Mouse (Mus musculus): ENCODE results near the gene Yjefn3. TPM values are rescaled to one million over a fixed set of nuclear protein-coding genes. Genes with fewer than 3 reads are reported as not detected.

Yjefn3 gene
- polyA plus RNA-seq, 1 experiment, result not detected

DNA sequence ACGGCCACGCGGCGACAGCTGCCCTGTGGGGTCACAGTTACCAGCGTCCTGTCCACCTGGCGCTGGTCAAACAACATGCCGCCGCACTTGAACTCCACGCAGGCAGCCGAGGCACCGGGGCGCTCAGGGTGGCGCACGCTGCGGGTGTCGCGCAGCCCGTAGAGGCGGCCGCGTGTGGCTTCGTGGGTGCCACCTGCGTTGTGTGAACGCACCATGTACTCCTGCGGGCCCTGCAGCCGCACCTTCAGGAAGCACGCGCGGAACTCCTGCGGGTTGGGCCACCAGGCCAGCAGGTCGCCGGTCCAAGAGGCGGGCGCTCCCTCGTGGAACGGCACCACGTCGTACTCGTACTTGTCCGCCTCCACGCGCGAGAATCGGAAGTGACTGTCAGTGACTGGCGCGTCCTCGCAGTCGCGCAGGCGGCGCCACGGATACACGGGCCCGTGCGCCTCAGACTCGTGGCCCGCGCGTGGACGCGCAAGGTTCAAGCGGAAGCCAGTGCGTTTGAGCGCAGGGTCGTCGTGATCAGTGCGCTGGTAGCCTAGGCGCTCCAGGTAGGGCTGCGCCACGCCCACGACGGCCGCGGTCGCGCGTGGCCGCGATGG, 21.1 kb downstream of the Yjefn3 start:
- no peak overlapping the region for H3K4me3 ChIP-seq (replicated peaks; ENCODE audit: control insufficient read depth, low read depth, low read length)
- TF ChIP-seq POLR2A (IDR thresholded peaks at IDR 0.05; ENCODE audit: borderline replicate concordance, control insufficient read depth, low read depth, low read length) (no peak), CTCF (IDR thresholded peaks at IDR 0.05; ENCODE audit: control insufficient read depth, insufficient read depth, low read length) (no peak)
- no peaks in the 10 kb centered on the region for H3K4me1 ChIP-seq (ENCODE audit: control insufficient read depth, insufficient read depth, low read length)
- WGBS, result 29% methylated on average over 79 of the region's 79 CpGs
- no peak overlapping the region for H3K27ac ChIP-seq (ENCODE audit: control insufficient read depth, insufficient read depth, low read depth, low read length, poor library complexity)

DNA sequence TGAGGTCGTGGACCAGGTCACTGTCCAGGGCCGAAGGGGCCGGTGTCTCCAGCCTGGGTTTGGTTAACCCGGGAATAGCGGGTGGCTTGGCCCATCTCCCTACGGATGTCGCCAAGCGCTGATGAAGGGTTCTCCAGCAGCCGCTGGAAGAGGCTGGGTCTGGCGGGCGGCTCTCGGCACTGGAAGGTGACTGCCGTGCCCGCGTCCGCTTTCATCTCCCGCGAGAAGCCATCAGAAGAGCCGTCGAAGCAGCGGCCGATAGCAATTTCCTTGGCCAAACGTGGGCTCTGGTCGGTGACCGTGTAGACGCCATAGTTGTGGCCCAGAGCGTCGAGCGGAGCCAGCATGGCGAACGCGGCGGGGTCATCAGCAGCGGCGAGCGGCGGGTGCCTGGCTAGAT, 21.7 kb downstream of the Yjefn3 start:
- Histone ChIP-seq H3K27ac (ENCODE audit: control insufficient read depth, insufficient read depth, low read depth, low read length, poor library complexity) (no peak overlapping the region), H3K4me1 (ENCODE audit: control insufficient read depth, insufficient read depth, low read length) (no peaks in the 10 kb centered on the region), H3K4me3 (replicated peaks; ENCODE audit: control insufficient read depth, low read depth, low read length) (no peak overlapping the region)
- 27% methylated on average over 37 of the region's 37 CpGs for WGBS
- TF ChIP-seq CTCF (IDR thresholded peaks at IDR 0.05; ENCODE audit: control insufficient read depth, insufficient read depth, low read length) (no peak), POLR2A (IDR thresholded peaks at IDR 0.05; ENCODE audit: borderline replicate concordance, control insufficient read depth, low read depth, low read length) (0 out of 2 replicates have a peak, but pooled peaks have one; percentile 18)

DNA sequence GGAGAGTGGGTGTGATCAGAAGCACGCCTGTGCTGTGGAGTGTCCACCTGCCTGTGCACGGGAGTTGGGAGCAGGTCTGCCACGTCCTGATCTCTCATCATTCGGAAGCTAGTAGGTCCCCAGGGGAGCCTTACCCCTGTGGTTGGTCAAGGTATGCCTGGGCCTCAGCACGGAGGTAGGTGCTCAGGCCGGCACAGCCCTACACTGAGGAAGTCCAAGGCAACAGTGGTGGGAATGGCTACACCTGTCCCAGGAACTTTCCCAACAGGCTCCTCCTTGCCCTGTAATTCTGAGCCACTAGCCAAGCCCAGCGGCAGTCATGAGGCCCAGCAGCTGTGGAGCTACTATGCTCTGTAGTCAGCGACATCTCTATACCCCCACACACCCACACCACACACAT, 22.8 kb downstream of the Yjefn3 start:
- 72% methylated on average over 8 of the region's 8 CpGs for whole genome bisulfite sequencing
- Histone ChIP-seq H3K4me1 (ENCODE audit: control insufficient read depth, insufficient read depth, low read length) (no peaks in the 10 kb centered on the region), H3K4me3 (replicated peaks; ENCODE audit: control insufficient read depth, low read depth, low read length) (no peak overlapping the region), H3K27ac (ENCODE audit: control insufficient read depth, insufficient read depth, low read depth, low read length, poor library complexity) (no peak overlapping the region)
- no peak for TF ChIP-seq POLR2A (IDR thresholded peaks at IDR 0.05; ENCODE audit: borderline replicate concordance, control insufficient read depth, low read depth, low read length)

DNA sequence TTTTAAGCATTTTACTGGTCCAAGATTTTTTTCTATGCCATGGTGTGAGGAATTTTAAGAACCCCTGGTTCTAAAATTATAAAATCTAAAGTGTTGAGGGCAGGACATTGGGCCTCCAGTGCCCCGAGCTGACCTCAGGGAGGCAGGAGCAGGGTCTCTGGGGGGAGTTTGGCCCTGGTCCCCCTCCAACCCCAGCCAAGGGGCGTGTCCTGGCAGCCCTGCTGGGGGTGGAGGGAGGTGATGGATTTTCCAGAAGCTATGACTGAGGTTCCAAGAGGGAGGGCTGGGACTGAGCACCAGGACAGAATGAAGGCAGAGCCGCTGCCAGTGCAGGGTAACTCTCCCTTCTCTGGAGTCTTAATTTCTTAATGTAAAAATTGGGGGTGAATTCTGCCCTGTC, 24.5 kb downstream of the Yjefn3 start:
- Histone ChIP-seq H3K27ac (ENCODE audit: control insufficient read depth, insufficient read depth, low read depth, low read length, poor library complexity) (no peak overlapping the region), H3K4me1 (ENCODE audit: control insufficient read depth, insufficient read depth, low read length) (no peaks in the 10 kb centered on the region), H3K4me3 (replicated peaks; ENCODE audit: control insufficient read depth, low read depth, low read length) (no peak overlapping the region)
- 82% methylated on average over 3 of the region's 3 CpGs for WGBS
- TF ChIP-seq CTCF (IDR thresholded peaks at IDR 0.05; ENCODE audit: control insufficient read depth, insufficient read depth, low read length), result no peak
- no peak for TF ChIP-seq POLR2A (IDR thresholded peaks at IDR 0.05; ENCODE audit: borderline replicate concordance, control insufficient read depth, low read depth, low read length)

DNA sequence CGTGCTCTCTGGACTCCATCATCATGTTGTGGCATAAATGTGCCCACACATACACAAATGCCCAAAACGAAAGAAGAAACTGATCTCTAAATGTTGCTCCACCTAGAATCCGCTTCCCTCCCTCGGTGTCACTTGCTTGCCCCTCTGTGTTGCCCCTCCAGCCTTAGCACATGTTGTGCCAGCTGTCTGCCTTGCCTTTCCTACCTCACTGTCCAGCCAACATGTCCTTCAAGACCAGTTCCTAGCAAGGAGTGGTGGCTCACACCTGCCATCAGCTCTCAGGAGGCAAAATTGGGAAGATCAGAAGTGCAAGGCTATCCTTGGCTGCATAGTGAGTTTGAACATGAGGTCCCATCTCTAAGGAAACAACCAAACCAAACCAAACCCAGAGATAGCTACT, 25.1 kb downstream of the Yjefn3 start:
- no peak overlapping the region for H3K27ac ChIP-seq (ENCODE audit: control insufficient read depth, insufficient read depth, low read depth, low read length, poor library complexity)
- TF ChIP-seq CTCF (IDR thresholded peaks at IDR 0.05; ENCODE audit: control insufficient read depth, insufficient read depth, low read length) (no peak), POLR2A (IDR thresholded peaks at IDR 0.05; ENCODE audit: borderline replicate concordance, control insufficient read depth, low read depth, low read length) (no peak)
- H3K4me3 ChIP-seq (replicated peaks; ENCODE audit: control insufficient read depth, low read depth, low read length), result no peak overlapping the region
- H3K4me1 ChIP-seq (ENCODE audit: control insufficient read depth, insufficient read depth, low read length), result no peaks in the 10 kb centered on the region
- 76% methylated on average over 4 of the region's 4 CpGs for WGBS

DNA sequence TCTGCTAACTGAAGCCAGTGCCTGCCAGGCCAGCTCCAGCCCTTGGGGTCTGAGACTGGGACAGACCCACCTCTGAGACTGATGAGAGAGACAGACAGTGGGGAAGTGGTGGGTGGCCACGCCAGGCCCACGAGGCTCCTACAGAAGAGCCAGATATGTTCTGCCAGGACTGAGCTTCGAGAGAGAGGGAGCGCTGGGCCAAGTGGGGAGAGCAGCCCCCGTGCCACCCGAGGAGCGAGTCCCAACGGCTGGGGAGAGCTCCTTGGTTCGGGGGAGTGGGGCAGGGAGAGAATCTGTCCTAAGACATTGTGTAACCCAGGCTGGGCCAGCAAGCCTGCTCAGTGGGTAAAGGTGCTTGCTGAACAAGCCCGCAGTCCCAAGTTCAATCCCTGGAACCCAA, 25.5 kb downstream of the Yjefn3 start:
- no peak overlapping the region for H3K4me3 ChIP-seq (replicated peaks; ENCODE audit: control insufficient read depth, low read depth, low read length)
- no peaks in the 10 kb centered on the region for H3K4me1 ChIP-seq (ENCODE audit: control insufficient read depth, insufficient read depth, low read length)
- WGBS, result 73% methylated on average over 10 of the region's 10 CpGs
- TF ChIP-seq POLR2A (IDR thresholded peaks at IDR 0.05; ENCODE audit: borderline replicate concordance, control insufficient read depth, low read depth, low read length), result no peak
- TF ChIP-seq CTCF (IDR thresholded peaks at IDR 0.05; ENCODE audit: control insufficient read depth, insufficient read depth, low read length), result no peak
- H3K27ac ChIP-seq (ENCODE audit: control insufficient read depth, insufficient read depth, low read depth, low read length, poor library complexity), result no peak overlapping the region

DNA sequence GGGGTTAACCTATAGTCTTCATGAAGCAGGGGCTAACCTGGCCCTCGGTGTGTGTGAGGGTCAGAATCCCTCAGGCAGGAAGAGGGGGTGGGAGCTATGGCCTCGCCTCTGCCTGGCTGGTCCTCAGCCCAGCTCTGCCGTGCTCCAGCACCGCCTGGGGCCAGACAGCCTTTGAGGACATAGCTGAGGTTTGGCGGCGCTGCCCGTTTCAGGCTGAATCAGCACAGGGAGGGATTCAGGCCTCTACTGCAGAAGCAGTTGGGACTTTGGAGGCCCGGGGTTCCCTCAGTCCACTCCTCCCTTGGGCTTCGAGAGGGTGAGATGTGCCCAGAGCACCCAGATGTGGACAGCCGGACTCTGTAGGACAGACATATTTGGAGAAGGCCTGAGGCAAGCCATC, 26.4 kb downstream of the Yjefn3 start:
- WGBS, result 52% methylated on average over 10 of the region's 10 CpGs
- H3K4me1 ChIP-seq (ENCODE audit: control insufficient read depth, insufficient read depth, low read length), result no peaks in the 10 kb centered on the region
- TF ChIP-seq POLR2A (IDR thresholded peaks at IDR 0.05; ENCODE audit: borderline replicate concordance, control insufficient read depth, low read depth, low read length) (no peak), CTCF (IDR thresholded peaks at IDR 0.05; ENCODE audit: control insufficient read depth, insufficient read depth, low read length) (no peak)
- H3K27ac ChIP-seq (ENCODE audit: control insufficient read depth, insufficient read depth, low read depth, low read length, poor library complexity), result no peak overlapping the region
- H3K4me3 ChIP-seq (replicated peaks; ENCODE audit: control insufficient read depth, low read depth, low read length), result no peak overlapping the region

DNA sequence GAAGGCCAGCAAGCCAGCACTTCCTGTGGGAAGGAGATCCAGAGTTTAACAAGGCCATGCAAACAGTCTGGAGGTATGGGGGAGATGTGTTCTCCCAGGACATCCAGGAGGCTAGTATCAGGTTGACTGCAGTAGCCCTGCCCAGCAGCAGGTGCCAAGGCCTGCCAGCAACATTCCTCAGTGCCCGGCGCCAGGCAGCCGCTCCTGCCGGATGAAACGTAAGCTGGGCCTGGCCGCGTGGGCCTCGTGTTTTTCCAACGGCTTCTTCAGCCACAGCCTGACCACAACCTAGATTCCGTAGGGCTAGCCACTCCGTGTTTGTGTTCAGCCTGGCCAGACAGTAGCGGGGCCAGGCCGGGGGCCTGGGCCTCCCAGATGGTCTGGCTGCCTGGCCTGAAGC, 27.9 kb downstream of the Yjefn3 start:
- 81% methylated on average over 13 of the region's 13 CpGs for WGBS
- TF ChIP-seq CTCF (IDR thresholded peaks at IDR 0.05; ENCODE audit: control insufficient read depth, insufficient read depth, low read length) (no peak), POLR2A (IDR thresholded peaks at IDR 0.05; ENCODE audit: borderline replicate concordance, control insufficient read depth, low read depth, low read length) (no peak)
- no peak overlapping the region for H3K4me3 ChIP-seq (replicated peaks; ENCODE audit: control insufficient read depth, low read depth, low read length)

DNA sequence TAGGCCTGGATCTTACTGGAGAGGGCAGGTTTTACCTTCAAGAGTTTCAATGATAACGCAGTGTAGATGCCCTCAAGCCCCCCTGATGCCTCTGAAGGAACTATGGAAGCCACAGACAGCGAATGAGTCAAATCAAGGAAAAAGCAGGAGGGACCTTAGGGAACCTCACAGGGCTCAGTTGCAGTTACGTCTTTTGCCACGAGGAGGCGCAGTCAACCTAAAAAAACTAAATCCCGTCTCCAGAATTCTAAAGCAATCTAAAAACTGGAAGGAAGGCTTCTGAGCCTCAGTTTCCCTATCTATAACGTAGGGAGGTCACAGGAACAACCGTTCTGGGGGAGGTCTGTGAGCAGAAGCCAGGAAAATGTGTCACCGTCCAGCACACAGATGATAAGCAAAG, 28.4 kb downstream of the Yjefn3 start:
- TF ChIP-seq POLR2A (IDR thresholded peaks at IDR 0.05; ENCODE audit: borderline replicate concordance, control insufficient read depth, low read depth, low read length) (no peak), CTCF (IDR thresholded peaks at IDR 0.05; ENCODE audit: control insufficient read depth, insufficient read depth, low read length) (peak; percentile 62)
- no peak overlapping the region for H3K27ac ChIP-seq (ENCODE audit: control insufficient read depth, insufficient read depth, low read depth, low read length, poor library complexity)
- WGBS, result 17% methylated on average over 9 of the region's 9 CpGs
- H3K4me1 ChIP-seq (ENCODE audit: control insufficient read depth, insufficient read depth, low read length), result no peaks in the 10 kb centered on the region
- no peak overlapping the region for H3K4me3 ChIP-seq (replicated peaks; ENCODE audit: control insufficient read depth, low read depth, low read length)

More for the DNA sequence above, 27.9 kb downstream of the Yjefn3 start:
- H3K27ac ChIP-seq (ENCODE audit: control insufficient read depth, insufficient read depth, low read depth, low read length, poor library complexity), result no peak overlapping the region
- H3K4me1 ChIP-seq (ENCODE audit: control insufficient read depth, insufficient read depth, low read length), result no peaks in the 10 kb centered on the region
